Mouse (Mus musculus): ENCODE results near the gene Ntrk2.

DNA sequence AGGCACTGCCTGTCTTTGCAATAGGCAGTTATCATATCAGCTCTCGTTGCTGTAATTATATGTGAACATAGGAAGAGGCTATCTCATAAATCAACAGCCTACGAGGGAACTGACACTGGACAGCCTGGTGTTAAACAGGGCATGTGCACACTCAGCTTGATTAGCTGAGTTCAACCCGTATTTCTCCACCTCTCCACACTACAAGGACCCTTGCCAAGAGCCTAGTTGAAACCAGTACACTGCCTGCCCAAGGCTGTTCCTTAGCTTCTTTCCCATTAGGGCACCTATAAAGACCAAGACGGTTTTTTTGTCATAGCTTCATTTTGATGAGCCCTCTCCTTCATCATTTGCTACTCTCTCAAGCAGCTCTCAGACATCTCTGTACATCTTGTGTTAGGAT lies 270.1 kb downstream of the Ntrk2 start:
- TF ChIP-seq CTCF (IDR thresholded peaks at IDR 0.05; ENCODE audit: insufficient read depth, low read length), result no peak
- no peak for TF ChIP-seq POLR2A (IDR thresholded peaks at IDR 0.05; ENCODE audit: borderline replicate concordance, extremely low read depth, low read depth, low read length)

Measured in lung, adult 2 months (tissue).